Mouse (Mus musculus) spleen, postnatal 10 days (tissue): ENCODE results near the gene Gm6020.
"Not testable (repeated sequence)": the region's sequence is repeated elsewhere in the genome, so short reads cannot be mapped to it uniquely, and the experiment has no call there.

Experiments
- DNase-seq, 2 experiments: peaks; one replicate each; pipeline ENCODE4 v3.0.0; 2021 to 2022; ENCODE audit warnings: low spot score in 2 of 2

Gene Gm6020

DNA sequence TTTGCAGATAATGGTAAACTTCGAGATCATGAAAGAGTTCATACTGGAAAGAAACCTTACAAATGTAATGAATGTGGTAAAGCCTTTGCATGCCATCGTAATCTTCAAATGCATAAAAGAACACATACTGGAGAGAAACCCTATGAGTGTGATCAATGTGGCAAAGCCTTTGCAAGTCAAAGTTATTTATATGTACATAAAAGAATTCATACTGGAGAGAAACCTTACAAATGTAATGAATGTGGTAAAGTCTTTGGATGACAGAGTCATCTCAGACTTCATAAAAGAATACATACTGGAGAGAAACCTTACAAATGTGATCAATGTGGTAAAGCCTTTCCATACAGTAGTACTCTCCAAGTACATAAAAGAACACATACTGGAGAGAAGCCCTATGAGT is at the start of gene Gm6020:
Gene Gm6020 (plus strand): TSS at position 301 of the 400 bp plus-strand sequence.
- not testable (repeated sequence) for DNase-seq

DNA sequence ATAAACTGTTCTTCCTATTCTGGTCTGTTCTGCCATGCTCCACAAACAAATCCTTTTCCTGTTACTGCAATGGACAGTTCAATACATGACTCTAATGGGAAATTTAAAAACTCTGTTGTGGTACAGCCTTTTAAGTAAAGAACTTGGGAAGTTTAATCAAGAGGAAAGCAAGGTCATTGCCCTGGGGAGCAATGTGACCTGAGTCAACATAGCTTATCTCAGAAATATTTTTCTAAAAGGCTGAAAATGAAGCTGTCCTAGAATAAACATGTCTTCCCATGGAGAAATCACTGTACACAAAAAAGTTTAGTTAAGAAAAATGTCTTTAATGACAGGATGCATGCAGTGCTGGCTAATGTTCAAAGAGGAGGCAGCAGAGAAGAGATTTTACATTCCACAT is 45.0 kb upstream of the Gm6020 start:
- no peak for DNase-seq

DNA sequence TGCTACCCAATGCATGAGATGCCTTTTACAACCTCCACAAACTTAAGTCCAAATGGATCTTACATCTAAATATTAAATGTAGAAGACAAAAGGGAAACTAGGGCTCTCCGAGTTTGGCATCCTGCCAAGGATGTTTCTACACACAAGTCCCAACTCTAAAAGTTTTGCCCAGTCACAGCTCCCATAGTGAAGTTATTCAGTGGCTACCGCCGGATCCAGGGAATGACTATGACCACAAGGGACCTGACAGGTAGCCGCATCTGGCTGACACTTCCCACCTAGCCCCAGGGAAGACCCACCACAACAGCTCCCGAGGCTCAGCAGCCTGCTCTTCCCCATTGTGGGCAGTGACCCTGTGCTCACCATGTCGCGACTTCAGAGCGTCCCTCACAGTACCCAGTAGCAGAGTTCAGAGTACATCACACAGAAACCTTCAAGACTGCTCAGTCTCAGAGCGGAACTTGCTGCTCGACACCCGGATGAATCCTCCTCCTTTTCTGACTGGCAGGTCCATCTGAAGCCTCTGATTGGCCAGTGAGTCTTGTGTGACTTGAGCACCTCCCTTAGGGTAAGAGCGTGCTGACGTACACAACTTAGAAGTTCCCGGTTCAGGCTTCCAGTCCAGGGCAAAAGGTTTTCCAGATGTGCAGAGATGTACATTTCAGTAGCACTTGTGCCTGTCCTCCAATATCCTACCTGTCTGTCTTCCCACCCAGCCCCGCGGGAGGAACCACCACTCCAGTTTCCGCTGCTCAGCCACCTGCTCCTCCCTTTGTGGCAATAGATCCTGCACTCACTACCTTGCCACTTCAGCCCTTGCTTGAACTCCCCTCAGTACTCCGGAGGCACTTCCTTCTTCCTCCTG is 43.1 kb upstream of the Gm6020 start, which contains the start of gene Zfp950:
Gene Zfp950 (minus strand): TSS at position 499 of the 865 bp plus-strand sequence.
- DNase-seq: peak; percentile 73 to 83

DNA sequence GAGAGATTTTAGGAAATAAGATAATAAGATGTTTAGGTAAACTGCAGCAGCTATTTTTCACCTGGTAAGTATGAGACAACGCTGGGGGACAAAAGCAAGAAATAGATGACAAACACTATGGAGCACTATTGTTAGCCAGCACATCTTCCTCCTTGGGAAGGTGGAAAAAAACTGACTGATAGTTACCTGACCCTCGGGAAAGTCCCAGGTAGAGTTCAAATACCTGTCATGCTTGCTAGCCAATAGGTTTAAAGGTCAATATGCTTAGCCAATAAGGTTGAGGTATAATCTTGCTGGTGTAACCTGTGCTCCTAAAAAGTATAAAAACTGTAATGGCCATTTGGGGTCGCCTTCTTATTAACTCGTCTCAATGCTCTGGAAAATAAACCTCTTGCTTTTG is 42.4 kb upstream of the Gm6020 start:
- DNase-seq: no peak

- DNase-seq: peak in 1 of 2 experiments; percentile 48
These were observed 32.4 kb upstream of the Gm6020 start for GRCm38 (mm10) chr19:61151372-61151700.

- DNase-seq: peak in 1 of 2 experiments; percentile 53
These were observed 31.8 kb upstream of the Gm6020 start for GRCm38 (mm10) chr19:61151701-61152420.

- DNase-seq: no peak
These were observed 7.8 kb upstream of the Gm6020 start, which contains the start of gene Gm7102 for GRCm38 (mm10) chr19:61175756-61176324. Gene Gm7102, minus strand, starts transcription at chr19:61176309.

DNA sequence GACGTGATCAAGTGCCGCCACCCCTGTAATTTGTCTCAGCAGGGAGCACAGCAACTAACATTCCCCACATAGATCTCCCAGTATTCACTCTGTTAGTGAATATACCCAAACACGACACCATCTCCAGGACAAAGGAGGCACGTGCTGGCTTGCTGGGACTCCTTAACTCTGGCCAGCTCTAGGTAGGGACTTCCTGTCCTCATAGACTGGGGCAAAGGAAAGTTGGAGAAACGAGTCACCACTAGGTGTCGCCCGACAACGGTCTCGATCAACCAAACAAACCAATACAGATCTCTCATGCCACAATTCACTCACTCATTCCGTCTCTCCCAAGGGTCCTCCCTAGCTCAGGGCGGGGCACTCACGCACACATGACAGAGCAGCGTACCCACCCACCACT is 15.6 kb downstream of the Gm6020 start:
- peak; percentile 87 to 93 for DNase-seq

- peak; percentile 50 to 63 for DNase-seq
These were observed 16.1 kb downstream of the Gm6020 start for GRCm38 (mm10) chr19:61199836-61200235.

DNA sequence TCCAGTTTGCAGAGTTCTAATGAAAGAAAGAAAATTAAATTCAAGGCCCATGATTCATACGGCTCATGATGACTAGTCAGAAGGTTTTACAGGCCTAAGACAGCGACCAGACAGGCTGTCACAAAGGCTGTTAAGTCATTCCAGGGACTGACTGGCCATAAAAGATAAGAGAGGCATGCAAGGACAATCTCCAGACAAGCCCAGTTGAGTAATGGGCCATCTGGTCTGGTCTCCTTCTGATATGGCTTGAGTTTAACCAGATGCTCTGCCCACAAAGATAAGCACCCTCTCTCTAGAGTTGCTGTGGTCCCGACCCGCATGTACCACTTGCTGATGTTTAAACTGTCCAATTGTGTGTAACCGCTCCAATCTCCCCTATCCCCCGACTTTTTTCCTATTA is 23.8 kb downstream of the Gm6020 start:
- not testable (repeated sequence) for DNase-seq

- peak in 1 of 2 experiments; percentile 16 for DNase-seq
These were observed 40.1 kb downstream of the Gm6020 start for GRCm38 (mm10) chr19:61223706-61224328.

DNA sequence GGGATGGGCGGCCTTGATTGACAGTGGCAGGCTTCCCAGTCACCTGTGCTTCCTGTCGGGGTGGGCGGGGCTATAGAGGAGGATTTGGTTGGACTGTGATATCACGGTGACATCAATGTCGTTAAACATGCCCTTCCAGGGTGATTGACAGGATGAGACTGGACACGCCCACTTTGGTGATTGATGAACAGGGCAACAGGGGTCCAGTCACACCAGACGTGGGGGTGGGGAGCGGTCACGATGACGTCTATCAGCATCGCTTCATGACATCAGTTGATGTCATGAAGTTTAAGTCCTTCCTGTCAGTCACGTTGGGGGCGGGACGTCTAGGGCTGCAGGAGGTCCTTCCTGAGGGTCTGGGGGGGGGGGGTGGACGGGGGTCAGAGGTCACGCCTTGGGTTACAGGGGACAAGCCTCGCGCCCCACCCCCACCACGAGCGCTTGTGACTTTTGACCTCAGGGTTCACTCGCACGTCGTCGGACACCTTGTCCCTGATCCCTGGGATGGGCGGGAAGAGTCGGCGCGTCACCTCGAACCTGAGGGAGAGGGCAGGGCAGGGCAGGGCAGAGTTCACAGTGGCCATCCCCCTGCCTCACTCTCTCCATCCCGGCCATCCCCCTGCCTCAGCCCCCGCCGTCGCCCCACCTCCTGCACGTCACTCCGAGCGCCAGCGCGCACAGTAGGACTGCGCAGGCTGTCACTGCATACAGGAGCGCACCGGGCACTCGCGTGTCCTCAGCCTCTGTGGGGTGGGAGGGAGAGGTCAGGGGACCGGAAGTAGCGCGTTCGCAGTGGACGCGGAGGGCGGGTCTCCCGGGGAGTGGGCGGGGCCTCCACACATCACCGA is 41.2 kb downstream of the Gm6020 start:
- peak in 1 of 2 experiments; percentile 28 for DNase-seq

- DNase-seq: peak; percentile 40 to 83
These were observed 42.1 kb downstream of the Gm6020 start for GRCm38 (mm10) chr19:61225526-61226400.

DNA sequence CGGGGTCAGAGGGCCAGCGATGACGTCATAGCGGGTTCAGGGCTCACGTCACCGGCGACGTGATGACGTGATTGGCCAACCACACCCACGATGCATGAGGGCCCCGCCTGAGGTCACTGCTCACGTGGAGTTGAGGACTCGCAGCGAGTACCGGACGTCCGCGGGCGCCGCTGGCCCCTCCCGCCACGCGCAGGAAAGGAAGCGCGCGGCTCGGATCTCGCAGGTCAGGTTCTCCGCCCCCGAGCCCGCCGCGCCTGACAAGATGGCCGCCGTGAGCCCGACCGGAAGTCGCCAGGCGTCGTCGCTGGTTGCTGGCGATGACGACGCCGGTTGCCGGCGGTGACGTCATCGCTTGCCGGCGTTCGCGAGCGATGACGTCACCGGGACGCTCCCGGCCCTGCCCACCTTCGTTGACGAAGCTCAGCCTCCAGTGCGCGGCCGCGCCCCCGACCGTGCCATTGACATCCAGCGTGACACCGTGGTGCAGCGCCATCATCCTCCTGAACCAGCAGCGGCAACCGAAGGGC is 42.8 kb downstream of the Gm6020 start:
- peak in 1 of 2 experiments; percentile 80 for DNase-seq

GRCm38 (mm10) chr19:61226928-61227854 is 43.5 kb downstream of the Gm6020 start:
- peak; percentile 77 to 92 for DNase-seq

GRCm38 (mm10) chr19:61227941-61228701 is 44.4 kb downstream of the Gm6020 start, which contains the start of gene Csf2ra:
Gene Csf2ra, minus strand, starts transcription at chr19:61228429.
- peak in 1 of 2 experiments; percentile 47 for DNase-seq
